Mouse (Mus musculus): ENCODE results near the gene Akr1b3. TPM values are rescaled to one million over a fixed set of nuclear protein-coding genes. Genes with fewer than 3 reads are reported as not detected.

Gene Akr1b3
- polyA plus RNA-seq, 1 experiment from 2014 or later, result 134 TPM

GRCm38 (mm10) chr6:34290091-34290490, 27.2 kb downstream of the Akr1b3 start:
- Histone ChIP-seq H3K27ac (ENCODE audit: low read depth, low read length) (no peak overlapping the region), H3K9ac (ENCODE audit: low read length) (no peak overlapping the region), H3K36me3 (ENCODE audit: control insufficient read depth, insufficient read depth, low read length) (no peaks in the 10 kb centered on the region), H3K9me3 (replicated peaks; ENCODE audit: control insufficient read depth, low read length) (no peaks in the 10 kb centered on the region), H3K27me3 (replicated peaks; ENCODE audit: control insufficient read depth, insufficient read depth, low read length) (no peaks in the 10 kb centered on the region), H3K4me2 (ENCODE audit: low read length) (no peak overlapping the region), H3K4me3 (ENCODE audit: low read depth, low read length) (no peak overlapping the region), H3K4me1 (ENCODE audit: control insufficient read depth, insufficient read depth, low read length) (no peaks in the 10 kb centered on the region)
- DNase-seq (ENCODE audit: low spot score) (no peak), ATAC-seq (no peak)
- WGBS, result 92% methylated on average over 17 of the region's 17 CpGs

- H3K27me3 ChIP-seq (replicated peaks; ENCODE audit: control insufficient read depth, insufficient read depth, low read length), result no peaks in the 10 kb centered on the region
- ATAC-seq (no peak), DNase-seq (ENCODE audit: low spot score) (no peak)
- no peaks in the 10 kb centered on the region for H3K9me3 ChIP-seq (replicated peaks; ENCODE audit: control insufficient read depth, low read length)
- H3K36me3 ChIP-seq (ENCODE audit: control insufficient read depth, insufficient read depth, low read length), result no peaks in the 10 kb centered on the region
- WGBS, result 90% methylated on average over 10 of the region's 10 CpGs
- H3K4me1 ChIP-seq (ENCODE audit: control insufficient read depth, insufficient read depth, low read length), result no peaks in the 10 kb centered on the region
- no peak overlapping the region for H3K4me2 ChIP-seq (ENCODE audit: low read length)
- no peak overlapping the region for H3K9ac ChIP-seq (ENCODE audit: low read length)
- H3K27ac ChIP-seq (ENCODE audit: low read depth, low read length), result no peak overlapping the region
- H3K4me3 ChIP-seq (ENCODE audit: low read depth, low read length), result no peak overlapping the region
Observed at GRCm38 (mm10) chr6:34288098-34288497, 29.2 kb downstream of the Akr1b3 start.

- Histone ChIP-seq H3K27me3 (replicated peaks; ENCODE audit: control insufficient read depth, insufficient read depth, low read length) (no peaks in the 10 kb centered on the region), H3K36me3 (ENCODE audit: control insufficient read depth, insufficient read depth, low read length) (no peaks in the 10 kb centered on the region), H3K4me1 (ENCODE audit: control insufficient read depth, insufficient read depth, low read length) (no peaks in the 10 kb centered on the region), H3K9me3 (replicated peaks; ENCODE audit: control insufficient read depth, low read length) (no peaks in the 10 kb centered on the region), H3K4me3 (ENCODE audit: low read depth, low read length) (no peak overlapping the region), H3K9ac (ENCODE audit: low read length) (no peak overlapping the region), H3K4me2 (ENCODE audit: low read length) (no peak overlapping the region), H3K27ac (ENCODE audit: low read depth, low read length) (no peak overlapping the region)
- no peak for ATAC-seq
- no peak for DNase-seq (ENCODE audit: low spot score)
- 76% methylated on average over 3 of the region's 3 CpGs for WGBS
Observed at GRCm38 (mm10) chr6:34286841-34287240, 30.4 kb downstream of the Akr1b3 start.

- no peak overlapping the region for H3K4me3 ChIP-seq (ENCODE audit: low read depth, low read length)
- H3K9ac ChIP-seq (ENCODE audit: low read length), result no peak overlapping the region
- no peaks in the 10 kb centered on the region for H3K27me3 ChIP-seq (replicated peaks; ENCODE audit: control insufficient read depth, insufficient read depth, low read length)
- no peaks in the 10 kb centered on the region for H3K4me1 ChIP-seq (ENCODE audit: control insufficient read depth, insufficient read depth, low read length)
- 80% methylated on average over 5 of the region's 5 CpGs for WGBS
- no peak overlapping the region for H3K4me2 ChIP-seq (ENCODE audit: low read length)
- H3K36me3 ChIP-seq (ENCODE audit: control insufficient read depth, insufficient read depth, low read length), result no peaks in the 10 kb centered on the region
- H3K9me3 ChIP-seq (replicated peaks; ENCODE audit: control insufficient read depth, low read length), result no peaks in the 10 kb centered on the region
- ATAC-seq, result no peak
- no peak for DNase-seq (ENCODE audit: low spot score)
- H3K27ac ChIP-seq (ENCODE audit: low read depth, low read length), result no peak overlapping the region
Observed at GRCm38 (mm10) chr6:34278385-34278784, 38.9 kb downstream of the Akr1b3 start.

GRCm38 (mm10) chr6:34277665-34278064, 39.6 kb downstream of the Akr1b3 start:
- 20% methylated on average over 9 of the region's 9 CpGs for WGBS
- Histone ChIP-seq H3K36me3 (ENCODE audit: control insufficient read depth, insufficient read depth, low read length) (no peaks in the 10 kb centered on the region), H3K4me1 (ENCODE audit: control insufficient read depth, insufficient read depth, low read length) (no peaks in the 10 kb centered on the region), H3K4me2 (ENCODE audit: low read length) (no peak overlapping the region), H3K27ac (ENCODE audit: low read depth, low read length) (no peak overlapping the region), H3K9me3 (replicated peaks; ENCODE audit: control insufficient read depth, low read length) (no peaks in the 10 kb centered on the region), H3K4me3 (ENCODE audit: low read depth, low read length) (no peak overlapping the region), H3K27me3 (replicated peaks; ENCODE audit: control insufficient read depth, insufficient read depth, low read length) (no peaks in the 10 kb centered on the region), H3K9ac (ENCODE audit: low read length) (no peak overlapping the region)
- ATAC-seq (no peak), DNase-seq (ENCODE audit: low spot score) (peak; percentile 74)

- H3K27me3 ChIP-seq (replicated peaks; ENCODE audit: control insufficient read depth, insufficient read depth, low read length), result no peaks in the 10 kb centered on the region
- no peak overlapping the region for H3K4me3 ChIP-seq (ENCODE audit: low read depth, low read length)
- H3K27ac ChIP-seq (ENCODE audit: low read depth, low read length), result no peak overlapping the region
- DNase-seq (ENCODE audit: low spot score), result no peak
- H3K36me3 ChIP-seq (ENCODE audit: control insufficient read depth, insufficient read depth, low read length), result no peaks in the 10 kb centered on the region
- ATAC-seq, result no peak
- 87% methylated on average over 2 of the region's 2 CpGs for WGBS
- H3K9me3 ChIP-seq (replicated peaks; ENCODE audit: control insufficient read depth, low read length), result no peaks in the 10 kb centered on the region
- H3K4me1 ChIP-seq (ENCODE audit: control insufficient read depth, insufficient read depth, low read length), result no peaks in the 10 kb centered on the region
- no peak overlapping the region for H3K4me2 ChIP-seq (ENCODE audit: low read length)
- H3K9ac ChIP-seq (ENCODE audit: low read length), result no peak overlapping the region
Observed at GRCm38 (mm10) chr6:34274346-34274745, 42.9 kb downstream of the Akr1b3 start.

- no peak overlapping the region for H3K4me2 ChIP-seq (ENCODE audit: low read length)
- no peak overlapping the region for H3K9ac ChIP-seq (ENCODE audit: low read length)
- no peak for ATAC-seq
- no peaks in the 10 kb centered on the region for H3K27me3 ChIP-seq (replicated peaks; ENCODE audit: control insufficient read depth, insufficient read depth, low read length)
- no peaks in the 10 kb centered on the region for H3K9me3 ChIP-seq (replicated peaks; ENCODE audit: control insufficient read depth, low read length)
- no peaks in the 10 kb centered on the region for H3K36me3 ChIP-seq (ENCODE audit: control insufficient read depth, insufficient read depth, low read length)
- no peak overlapping the region for H3K4me3 ChIP-seq (ENCODE audit: low read depth, low read length)
- H3K27ac ChIP-seq (ENCODE audit: low read depth, low read length), result no peak overlapping the region
- no peak for DNase-seq (ENCODE audit: low spot score)
- no peaks in the 10 kb centered on the region for H3K4me1 ChIP-seq (ENCODE audit: control insufficient read depth, insufficient read depth, low read length)
- WGBS, result 84% methylated on average over 2 of the region's 2 CpGs
Observed at GRCm38 (mm10) chr6:34273073-34273472, 44.2 kb downstream of the Akr1b3 start.

- Histone ChIP-seq H3K9ac (ENCODE audit: low read length) (no peak overlapping the region), H3K4me2 (ENCODE audit: low read length) (no peak overlapping the region), H3K9me3 (replicated peaks; ENCODE audit: control insufficient read depth, low read length) (no peaks in the 10 kb centered on the region), H3K36me3 (ENCODE audit: control insufficient read depth, insufficient read depth, low read length) (no peaks in the 10 kb centered on the region), H3K27me3 (replicated peaks; ENCODE audit: control insufficient read depth, insufficient read depth, low read length) (no peaks in the 10 kb centered on the region), H3K27ac (ENCODE audit: low read depth, low read length) (no peak overlapping the region), H3K4me3 (ENCODE audit: low read depth, low read length) (no peak overlapping the region), H3K4me1 (ENCODE audit: control insufficient read depth, insufficient read depth, low read length) (no peaks in the 10 kb centered on the region)
- no peak for DNase-seq (ENCODE audit: low spot score)
- WGBS, result 86% methylated on average over 5 of the region's 5 CpGs
- no peak for ATAC-seq
Observed at GRCm38 (mm10) chr6:34272462-34272861, 44.8 kb downstream of the Akr1b3 start.

GRCm38 (mm10) chr6:34270717-34271116, 46.6 kb downstream of the Akr1b3 start:
- WGBS, result 24% methylated on average over 6 of the region's 6 CpGs
- Histone ChIP-seq H3K4me2 (ENCODE audit: low read length) (no peak overlapping the region), H3K27ac (ENCODE audit: low read depth, low read length) (no peak overlapping the region), H3K4me3 (ENCODE audit: low read depth, low read length) (no peak overlapping the region), H3K27me3 (replicated peaks; ENCODE audit: control insufficient read depth, insufficient read depth, low read length) (no peaks in the 10 kb centered on the region), H3K9ac (ENCODE audit: low read length) (no peak overlapping the region), H3K9me3 (replicated peaks; ENCODE audit: control insufficient read depth, low read length) (no peaks in the 10 kb centered on the region), H3K36me3 (ENCODE audit: control insufficient read depth, insufficient read depth, low read length) (no peaks in the 10 kb centered on the region), H3K4me1 (ENCODE audit: control insufficient read depth, insufficient read depth, low read length) (no peaks in the 10 kb centered on the region)
- ATAC-seq (no peak), DNase-seq (ENCODE audit: low spot score) (no peak)

Measured in forebrain, embryonic 14.5 days (tissue).